Mouse (Mus musculus) embryonic facial prominence, embryonic 11.5 days (tissue): ENCODE measurements around the gene Tmem215. TPM values are rescaled to one million over a fixed set of nuclear protein-coding genes. Genes with fewer than 3 reads are reported as not detected.

Experiments used
- ATAC-seq: fragments of 200-750 bp; cut with Nextera tagmentation; replicated peaks from 2 replicates; pipeline ENCODE4 v1.8.0; 2017; ENCODE audit warnings: low read depth; ENCODE audit not compliant: insufficient number of reproducible peaks, low FRiP score, low TSS enrichment
- DNase-seq: peaks from one replicate; pipeline ENCODE4 v3.0.0-alpha.2; 2015; ENCODE audit warnings: low spot score
- H3K27ac ChIP-seq: fragments of 300-500 bp; sonication (generic); replicated peaks from 2 replicates; pipeline ENCODE4 v1.5.1; 2014; ENCODE audit warnings: mild to moderate bottlenecking, low read depth, low read length, control low read depth
- H3K27me3 ChIP-seq: fragments of 300-500 bp; sonication (generic); 2 replicates; pipeline ENCODE4 v1.6.1; 2014; ENCODE audit warnings: mild to moderate bottlenecking, low read length, moderate library complexity, mixed read lengths; ENCODE audit not compliant: control insufficient read depth, insufficient read depth
- H3K36me3 ChIP-seq: fragments of 300-500 bp; sonication (generic); replicated peaks from 2 replicates; pipeline ENCODE4 v1.6.1; 2014; ENCODE audit warnings: low read depth, mild to moderate bottlenecking, low read length, moderate library complexity, mixed read lengths; ENCODE audit not compliant: control insufficient read depth, insufficient read depth
- H3K4me1 ChIP-seq: fragments of 300-500 bp; sonication (generic); 2 replicates; pipeline ENCODE4 v1.6.1; 2014; ENCODE audit warnings: low read length, mixed read lengths; ENCODE audit not compliant: control insufficient read depth, insufficient read depth
- H3K4me2 ChIP-seq: fragments of 300-500 bp; sonication (generic); 2 replicates; pipeline ENCODE4 v1.6.1; 2014; ENCODE audit warnings: low read depth, mild to moderate bottlenecking, control low read depth, low read length, moderate library complexity
- H3K4me3 ChIP-seq: fragments of 300-500 bp; sonication (generic); 2 replicates; pipeline ENCODE4 v1.5.1; 2014; ENCODE audit warnings: low read depth, low read length, control low read depth
- H3K9ac ChIP-seq: fragments of 300-500 bp; sonication (generic); replicated peaks from 2 replicates; pipeline ENCODE4 v1.6.1; 2014; ENCODE audit warnings: mild to moderate bottlenecking, control low read depth, low read length
- H3K9me3 ChIP-seq: fragments of 300-500 bp; sonication (generic); replicated peaks from 2 replicates; pipeline ENCODE4 v1.6.1; 2016; ENCODE audit warnings: mild to moderate bottlenecking, low read length, inconsistent platforms, mixed read lengths; ENCODE audit not compliant: control insufficient read depth
- WGBS: fragments of 180-500 bp; shearing (Covaris S2); extraction: QIAGEN DNeasy Blood & Tissue Kit; methylation state at CpG from one replicate; pipeline ENCODE4 v1.1.7; 2014; 5-methylcytosine and 5-hydroxymethylcytosine counted together
- polyA plus RNA-seq: library from polyadenylated mRNA; unstranded; fragments of >200 nt; fragmentation: Nextera tagmentation; extraction: Ambion mirVana; gene quantifications from 2 replicates; pipeline ENCODE4 v1.2.1, GENCODE M21; 2014

The Tmem215 gene
- polyA plus RNA-seq = 0.24 and 0.27 TPM in 2 replicates

GRCm38 (mm10) chr4:40471880-40472279 lies at the start of gene Tmem215:
Gene Tmem215 (plus strand): TSS chr4:40472180.
- WGBS = 77% methylated on average over 10 of the region's 10 CpGs
- H3K4me1 ChIP-seq = no peaks in the 10 kb centered on the region
- no peak for ATAC-seq

GRCm38 (mm10) chr4:40431916-40432315 lies 40.1 kb upstream of the Tmem215 start:
- WGBS = 86% methylated on average over 5 of the region's 5 CpGs

More at GRCm38 (mm10) chr4:40471880-40472279, at the start of gene Tmem215:
- H3K9me3 ChIP-seq = no peaks in the 10 kb centered on the region
- H3K4me2 ChIP-seq = peak within 1 kb of the TSS; percentile 84
- peak within 1 kb of the TSS; percentile 40 for H3K4me3 ChIP-seq
- H3K9ac ChIP-seq = peak within 1 kb of the TSS; percentile 54
- H3K27ac ChIP-seq = no peak within 1 kb of the TSS
- H3K36me3 ChIP-seq = no peaks in the 10 kb centered on the region
- peaks cover 5% of the 10 kb centered on the region for H3K27me3 ChIP-seq
- no peak for DNase-seq

GRCm38 (mm10) chr4:40433379-40433778 lies 38.6 kb upstream of the Tmem215 start:
- H3K27me3 ChIP-seq = no peaks in the 10 kb centered on the region
- peaks cover 2% of the 10 kb centered on the region; the same call in 1 of the 2 replicates for H3K9me3 ChIP-seq
- no peak overlapping the region for H3K9ac ChIP-seq
- no peak overlapping the region for H3K4me2 ChIP-seq
- H3K4me3 ChIP-seq = no peak overlapping the region
- no peak overlapping the region for H3K27ac ChIP-seq
- no peaks in the 10 kb centered on the region for H3K4me1 ChIP-seq
- H3K36me3 ChIP-seq = no peaks in the 10 kb centered on the region
- DNase-seq (no peak), ATAC-seq (no peak)
- WGBS = 83% methylated on average over 3 of the region's 3 CpGs

More at GRCm38 (mm10) chr4:40431916-40432315, 40.1 kb upstream of the Tmem215 start:
- no peak for ATAC-seq
- no peak overlapping the region for H3K4me2 ChIP-seq
- DNase-seq = no peak
- H3K9ac ChIP-seq = no peak overlapping the region
- no peaks in the 10 kb centered on the region for H3K4me1 ChIP-seq
- no peak overlapping the region for H3K4me3 ChIP-seq
- H3K36me3 ChIP-seq = no peaks in the 10 kb centered on the region
- no peaks in the 10 kb centered on the region for H3K27me3 ChIP-seq
- H3K9me3 ChIP-seq = peaks cover 2% of the 10 kb centered on the region; the same call in 1 of the 2 replicates
- no peak overlapping the region for H3K27ac ChIP-seq

- Histone ChIP-seq H3K9me3 (peaks cover 2% of the 10 kb centered on the region; the same call in 1 of the 2 replicates), H3K27ac (no peak overlapping the region)
- ATAC-seq = no peak
Observed at GRCm38 (mm10) chr4:40434388-40434787, 37.6 kb upstream of the Tmem215 start.

GRCm38 (mm10) chr4:40443565-40443964 lies 28.4 kb upstream of the Tmem215 start:
- WGBS = 92% methylated on average over 9 of the region's 9 CpGs
- Histone ChIP-seq H3K27me3 (no peaks in the 10 kb centered on the region), H3K4me2 (no peak overlapping the region)

More at GRCm38 (mm10) chr4:40434388-40434787, 37.6 kb upstream of the Tmem215 start:
- Histone ChIP-seq H3K36me3 (no peaks in the 10 kb centered on the region), H3K4me1 (no peaks in the 10 kb centered on the region), H3K4me3 (no peak overlapping the region), H3K4me2 (no peak overlapping the region), H3K27me3 (no peaks in the 10 kb centered on the region), H3K9ac (no peak overlapping the region)
- DNase-seq = no peak
- WGBS = 52% methylated on average over 1 of the region's 1 CpGs

GRCm38 (mm10) chr4:40472700-40473530 lies 935 bp downstream of the Tmem215 start:
- DNase-seq = peak; percentile 74
- Histone ChIP-seq H3K9me3 (no peaks in the 10 kb centered on the region), H3K4me1 (no peaks in the 10 kb centered on the region), H3K4me2 (peak overlapping the region; percentile 84), H3K36me3 (no peaks in the 10 kb centered on the region), H3K9ac (peak overlapping the region; percentile 54), H3K27ac (no peak overlapping the region), H3K27me3 (peaks cover 5% of the 10 kb centered on the region), H3K4me3 (peak overlapping the region; percentile 40)
- ATAC-seq = peak; percentile 88
- WGBS = 3% methylated on average over 48 of the region's 55 CpGs

More at GRCm38 (mm10) chr4:40443565-40443964, 28.4 kb upstream of the Tmem215 start:
- H3K9ac ChIP-seq = no peak overlapping the region
- no peak overlapping the region for H3K27ac ChIP-seq
- no peak for ATAC-seq
- H3K9me3 ChIP-seq = no peaks in the 10 kb centered on the region
- no peaks in the 10 kb centered on the region for H3K4me1 ChIP-seq
- no peak for DNase-seq
- H3K4me3 ChIP-seq = no peak overlapping the region
- H3K36me3 ChIP-seq = no peaks in the 10 kb centered on the region

GRCm38 (mm10) chr4:40473911-40474310 lies 1.9 kb downstream of the Tmem215 start:
- H3K9me3 ChIP-seq = no peaks in the 10 kb centered on the region
- H3K4me1 ChIP-seq = no peaks in the 10 kb centered on the region
- H3K4me3 ChIP-seq = no peak overlapping the region
- no peak overlapping the region for H3K27ac ChIP-seq
- no peak for DNase-seq
- no peak for ATAC-seq
- no peaks in the 10 kb centered on the region for H3K36me3 ChIP-seq
- H3K9ac ChIP-seq = no peak overlapping the region
- no peak overlapping the region for H3K4me2 ChIP-seq
- peaks cover 5% of the 10 kb centered on the region for H3K27me3 ChIP-seq
- 83% methylated on average over 9 of the region's 9 CpGs for WGBS

GRCm38 (mm10) chr4:40477963-40478362 lies 6.0 kb downstream of the Tmem215 start:
- H3K27ac ChIP-seq = no peak overlapping the region

More at GRCm38 (mm10) chr4:40477963-40478362, 6.0 kb downstream of the Tmem215 start:
- Histone ChIP-seq H3K4me1 (no peaks in the 10 kb centered on the region), H3K4me2 (no peak overlapping the region), H3K36me3 (no peaks in the 10 kb centered on the region), H3K27me3 (peaks cover 1% of the 10 kb centered on the region; the same call in 1 of the 2 replicates), H3K4me3 (no peak overlapping the region), H3K9me3 (no peaks in the 10 kb centered on the region), H3K9ac (no peak overlapping the region)
- ATAC-seq (no peak), DNase-seq (no peak)
- 91% methylated on average over 5 of the region's 5 CpGs for WGBS
